Mouse (Mus musculus): ENCODE results near the gene Lpcat4. TPM values are rescaled to one million over a fixed set of nuclear protein-coding genes. Genes with fewer than 3 reads are reported as not detected.

Gene Lpcat4
- 10 to 100 TPM; 63.2 to 79.0 TPM for total RNA-seq (2023)

DNA sequence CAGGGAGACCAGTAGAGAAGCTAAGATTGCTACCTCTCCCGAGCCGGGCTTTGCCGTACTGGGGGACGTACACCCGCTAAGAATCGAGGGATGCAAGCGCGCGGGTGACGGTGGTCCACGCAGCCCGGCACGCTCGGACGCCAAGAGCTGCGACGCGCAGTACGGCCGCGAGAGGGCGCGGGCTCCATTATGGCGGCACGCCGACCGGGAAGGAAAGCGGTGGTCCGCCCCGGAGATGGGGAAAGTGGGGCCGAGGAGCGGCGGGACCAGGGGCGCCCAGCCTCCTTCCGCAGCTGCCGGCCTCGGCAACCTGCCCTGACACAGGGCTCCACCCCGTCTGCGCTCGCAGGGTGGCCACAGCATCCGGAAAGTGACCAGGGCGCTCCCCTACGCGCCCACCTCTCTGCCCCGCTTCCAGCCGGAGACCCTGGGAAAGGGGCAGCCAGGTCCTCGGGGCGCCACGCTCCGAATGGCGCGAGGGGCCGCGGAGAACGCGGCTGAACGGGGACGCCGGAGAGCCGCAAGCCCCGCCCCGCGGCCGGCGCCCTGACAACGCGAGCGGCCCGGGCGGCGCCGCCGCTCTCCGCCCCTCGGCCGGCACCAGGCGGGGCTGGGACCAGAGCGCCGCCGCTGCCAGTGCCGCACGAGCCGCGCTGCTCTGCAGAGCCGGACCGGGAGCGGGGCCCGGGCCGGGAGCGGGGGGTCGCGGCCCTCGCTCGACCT, at the start of gene Lpcat4:
Gene Lpcat4 (plus strand): TSS at position 257 of the 723 bp plus-strand sequence.

DNA sequence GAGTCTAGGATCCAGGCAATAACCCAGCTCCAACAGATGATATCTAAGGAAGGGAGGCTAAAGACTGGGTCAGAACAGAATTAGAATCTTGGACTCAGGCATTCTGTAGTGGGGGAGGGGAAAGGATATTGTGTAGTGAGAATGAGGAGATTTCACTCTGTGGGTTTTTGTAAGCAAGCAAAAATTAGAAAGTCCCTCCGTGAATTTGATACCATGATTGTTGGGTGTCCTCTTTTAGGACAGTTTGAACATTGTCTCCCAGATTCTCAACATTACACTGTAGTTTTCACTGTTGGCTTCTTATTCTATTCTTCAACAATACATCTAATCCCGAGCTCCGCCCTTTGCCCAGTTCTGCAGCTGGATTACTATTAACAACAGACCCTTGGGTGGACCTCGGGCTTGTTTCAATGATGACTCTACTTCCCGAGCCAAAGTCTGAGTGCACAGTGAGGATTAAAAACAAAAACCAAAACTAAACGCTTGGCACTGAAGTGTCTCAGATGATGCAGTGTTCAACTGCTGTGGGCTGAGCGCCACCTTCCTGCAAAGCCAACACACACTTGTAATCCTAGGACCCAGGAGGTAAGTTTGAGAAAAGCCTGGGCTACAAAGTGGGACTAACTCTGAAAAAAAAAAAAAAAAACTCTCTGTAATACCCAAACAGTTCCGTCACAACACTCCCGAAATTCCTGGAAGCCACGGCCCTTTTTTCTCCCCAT, 20.1 kb downstream of the Lpcat4 start, which contains the start of gene Nutm1:
Gene Nutm1 (minus strand): TSS at position 51 of the 722 bp plus-strand sequence.

DNA sequence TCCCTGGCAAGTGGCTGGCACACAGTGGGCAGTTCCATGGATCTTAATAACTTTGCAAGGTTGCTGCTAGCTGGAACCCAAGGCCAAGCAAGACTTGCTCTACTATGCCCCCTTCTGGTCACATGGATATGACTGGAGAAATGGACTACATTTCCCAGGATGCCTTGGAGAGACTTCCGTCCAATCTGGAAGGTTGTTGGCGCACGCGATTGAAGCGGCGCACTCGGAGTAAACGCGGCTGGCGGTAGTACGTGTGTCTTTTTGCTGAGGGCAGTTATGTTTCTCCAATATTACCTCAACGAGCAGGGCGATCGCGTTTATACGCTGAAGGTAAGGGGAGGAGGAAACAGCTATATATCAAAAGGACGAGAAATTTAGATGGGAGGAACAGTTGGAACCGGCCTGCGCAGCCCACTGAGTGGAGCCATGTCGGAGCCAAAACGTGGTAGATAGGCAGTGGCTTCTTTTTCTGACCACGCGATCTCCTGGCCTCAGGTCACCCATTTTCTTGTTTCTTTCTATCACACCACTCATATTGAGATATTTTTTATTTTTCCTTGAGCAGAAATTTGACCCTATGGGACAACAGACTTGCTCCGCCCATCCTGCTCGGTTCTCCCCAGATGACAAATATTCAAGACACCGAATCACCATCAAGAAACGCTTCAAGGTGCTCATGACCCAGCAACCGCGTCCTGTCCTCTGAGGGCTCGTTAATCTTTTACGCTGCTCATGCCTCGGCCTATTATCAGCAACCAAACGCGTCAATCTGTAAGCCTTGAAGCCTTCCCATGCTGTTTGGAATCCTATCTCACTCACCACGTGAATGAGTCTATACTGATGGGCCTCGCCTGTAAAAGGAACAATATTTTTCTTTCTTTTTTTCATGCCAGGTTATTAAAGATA, 22.7 kb downstream of the Lpcat4 start, which contains the start of gene Nop10:
Gene Nop10 (plus strand): TSS at position 179 of the 906 bp plus-strand sequence.

DNA sequence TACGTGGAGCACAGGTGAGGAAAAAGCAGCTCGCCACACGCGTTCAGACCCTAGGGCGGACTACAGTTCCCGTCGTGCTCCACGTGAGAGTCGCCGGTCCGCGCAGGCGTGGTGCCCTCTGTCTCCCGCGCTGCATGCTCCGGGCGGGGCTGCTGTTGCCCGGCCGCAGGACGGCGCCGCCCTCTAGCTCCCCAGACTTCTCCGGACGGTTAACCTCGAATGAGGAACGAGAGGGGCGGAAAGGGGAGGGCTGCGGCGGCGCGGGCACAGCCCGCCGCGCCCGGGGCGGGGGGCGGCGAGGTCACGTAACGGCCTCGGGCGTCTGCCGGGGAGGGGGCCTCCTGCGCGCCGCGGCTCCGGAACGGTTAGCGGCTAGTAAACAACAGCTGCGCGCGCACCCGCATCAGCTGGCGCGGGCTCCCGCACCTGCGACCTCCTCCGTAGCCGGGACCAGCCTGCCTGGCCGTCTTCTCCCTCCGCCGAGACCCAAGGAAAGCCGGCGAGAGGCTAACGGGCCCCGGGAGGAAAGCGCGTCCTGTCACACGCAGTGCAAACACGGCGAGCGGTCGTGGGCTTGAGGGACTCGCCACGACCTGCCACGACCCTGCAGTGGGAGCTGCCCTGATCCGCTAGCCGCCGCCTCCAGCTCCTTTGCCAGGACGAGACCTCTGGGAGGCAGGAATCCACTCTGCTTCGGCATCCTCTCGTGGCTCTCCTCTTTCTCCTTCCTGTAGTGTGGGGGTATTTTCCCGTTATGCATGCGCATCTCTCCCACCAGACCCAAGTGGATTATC, 26.4 kb downstream of the Lpcat4 start, which contains the start of gene Slc12a6:
Gene Slc12a6 (plus strand): TSS at position 378 of the 794 bp plus-strand sequence.

DNA sequence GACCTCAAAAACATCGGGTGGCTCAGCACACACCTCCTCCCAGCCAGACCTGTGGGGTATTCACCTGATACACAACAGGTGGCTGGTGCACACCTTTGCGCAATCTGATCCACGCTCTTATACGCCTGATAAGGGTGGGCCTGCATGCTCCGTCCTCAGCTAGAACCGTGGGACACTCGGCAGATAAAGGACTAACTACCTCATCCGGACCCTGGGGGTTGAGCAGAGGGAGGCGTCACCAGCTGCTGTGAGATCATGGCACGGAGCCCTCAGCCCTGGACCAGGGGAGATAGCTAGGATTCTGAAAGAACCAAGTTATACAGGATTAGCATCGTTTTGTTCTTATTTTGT, 26.9 kb downstream of the Lpcat4 start, which contains the start of gene Gm21985:
Gene Gm21985 (plus strand): TSS at position 73 of the 351 bp plus-strand sequence.

Other genes with a start within 250 kb of the Lpcat4 start
- gene Olfr1309, start 249.2 kb upstream of the Lpcat4 start, total RNA-seq (2023): not detected
- gene Olfr1310, start 226.8 kb upstream of the Lpcat4 start, total RNA-seq (2023): not detected
- gene Olfr1311, start 215.1 kb upstream of the Lpcat4 start, total RNA-seq (2023): not detected
- not detected for gene Olfr1312, start 189.2 kb upstream of the Lpcat4 start, total RNA-seq (2023)
- gene Olfr1313, start 161.6 kb upstream of the Lpcat4 start, total RNA-seq (2023): not detected
- not detected for gene Olfr1314, start 142.7 kb upstream of the Lpcat4 start, total RNA-seq (2023)
- not detected for gene Olfr1315-ps1, start 124.0 kb upstream of the Lpcat4 start, total RNA-seq (2023)
- gene Olfr1316, start 104.5 kb upstream of the Lpcat4 start, total RNA-seq (2023): not detected
- not detected for gene Olfr1317, start 99.1 kb upstream of the Lpcat4 start, total RNA-seq (2023)
- not detected for gene Olfr1318, start 85.3 kb upstream of the Lpcat4 start, total RNA-seq (2023)
- gene Nutm1, start 19.8 kb downstream of the Lpcat4 start, total RNA-seq (2023): not detected
- gene Nop10, start 22.5 kb downstream of the Lpcat4 start, total RNA-seq (2023): 10 to 100 TPM; 19.7 to 26.5 TPM
- 100 to 1,000 TPM; 182 to 212 TPM for gene Slc12a6, start 26.4 kb downstream of the Lpcat4 start, total RNA-seq (2023)
- gene Gm21985, start 26.8 kb downstream of the Lpcat4 start, total RNA-seq (2023): not detected
- 10 to 100 TPM; 17.2 to 23.2 TPM for gene Emc4, start 128.6 kb downstream of the Lpcat4 start, total RNA-seq (2023)
- gene Katnbl1, start 139.7 kb downstream of the Lpcat4 start, total RNA-seq (2023): 1 to 10 TPM; 6.8 to 7.0 TPM
- gene Emc7, start 215.5 kb downstream of the Lpcat4 start, total RNA-seq (2023): 1 to 10 TPM; 8.0 to 8.7 TPM
- not detected for gene Chrm5, start 241.3 kb downstream of the Lpcat4 start, total RNA-seq (2023)